Mouse (Mus musculus) ES-Bruce4 (cell line): Measurements from ENCODE around the gene Wdr89.

ENCODE experiments used
- CTCF ChIP-seq: IDR thresholded peaks from one replicate; pipeline ENCODE4 v1.8.1; 2011; ENCODE audit warnings: low read depth, low read length
- EP300 ChIP-seq: IDR thresholded peaks from 2 replicates; pipeline ENCODE4 v1.6.1; 2011; ENCODE audit warnings: low read depth, low read length; ENCODE audit not compliant: insufficient read depth

- TF ChIP-seq CTCF: no peak
- TF ChIP-seq EP300: no peak
Measured at GRCm38 (mm10) chr12:75616158-75616791, 53.1 kb downstream of the Wdr89 start.
